Mouse (Mus musculus): ENCODE data around the gene Kcnk2. TPM values are rescaled to one million over a fixed set of nuclear protein-coding genes. Genes with fewer than 3 reads are reported as not detected.

The Kcnk2 gene
- polyA plus RNA-seq, 1 experiment: not detected

DNA sequence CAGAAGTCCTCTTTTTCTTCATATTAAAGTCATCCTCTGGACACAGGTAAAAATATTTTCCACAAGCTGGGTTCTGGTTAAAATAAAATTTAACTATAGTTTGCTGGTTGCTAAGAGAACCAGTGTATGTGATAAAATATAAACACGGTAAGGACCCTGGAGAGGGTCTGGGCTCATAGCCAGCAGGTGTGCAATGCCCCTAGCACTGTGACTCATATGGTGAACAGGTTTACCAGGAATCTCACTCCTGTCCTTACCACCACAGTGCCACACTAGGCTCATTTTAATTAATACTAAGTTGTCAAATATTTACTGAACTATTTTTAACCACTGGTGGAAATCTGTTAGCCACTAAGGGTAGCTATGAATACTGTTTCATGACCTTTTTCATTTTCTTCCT is 48.2 kb downstream of the Kcnk2 start:
- WGBS: 88% methylated on average over 1 of the region's 1 CpGs
- H3K27ac ChIP-seq (ENCODE audit: insufficient read depth, low read depth, low read length): no peak overlapping the region
- H3K4me1 ChIP-seq (ENCODE audit: control insufficient read depth, insufficient read depth, low read length): no peaks in the 10 kb centered on the region
- H3K4me3 ChIP-seq (ENCODE audit: insufficient read depth, low read depth, low read length): no peak overlapping the region
- no peak for TF ChIP-seq POLR2A (IDR thresholded peaks at IDR 0.05; ENCODE audit: insufficient read depth, low read depth, low read length)

DNA sequence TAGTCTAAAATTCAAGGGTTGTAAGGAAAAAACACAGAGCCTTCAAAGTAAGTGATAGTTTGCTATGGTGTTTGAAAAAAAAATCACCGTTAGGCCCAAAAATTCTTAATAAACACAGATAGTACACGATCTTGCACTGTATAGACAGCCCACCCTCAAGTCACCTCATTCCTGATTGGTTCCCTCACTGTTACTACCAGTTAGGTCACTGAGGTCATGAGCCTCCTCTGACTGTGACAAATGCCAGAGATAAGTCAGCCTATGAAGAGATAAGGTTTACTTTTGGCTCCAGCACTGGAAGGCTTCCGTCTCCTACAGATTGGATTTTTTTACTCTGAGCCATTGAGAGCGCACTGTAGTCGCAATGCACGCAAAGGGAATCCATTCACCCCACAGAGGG is 50.3 kb downstream of the Kcnk2 start:
- no peak overlapping the region for H3K4me3 ChIP-seq (ENCODE audit: insufficient read depth, low read depth, low read length)
- H3K4me1 ChIP-seq (ENCODE audit: control insufficient read depth, insufficient read depth, low read length): no peaks in the 10 kb centered on the region
- no peak overlapping the region for H3K27ac ChIP-seq (ENCODE audit: insufficient read depth, low read depth, low read length)
- 96% methylated on average over 6 of the region's 6 CpGs for WGBS
- TF ChIP-seq CTCF (IDR thresholded peaks at IDR 0.05; ENCODE audit: insufficient read depth, low read depth, low read length) (no peak), POLR2A (IDR thresholded peaks at IDR 0.05; ENCODE audit: insufficient read depth, low read depth, low read length) (no peak)

DNA sequence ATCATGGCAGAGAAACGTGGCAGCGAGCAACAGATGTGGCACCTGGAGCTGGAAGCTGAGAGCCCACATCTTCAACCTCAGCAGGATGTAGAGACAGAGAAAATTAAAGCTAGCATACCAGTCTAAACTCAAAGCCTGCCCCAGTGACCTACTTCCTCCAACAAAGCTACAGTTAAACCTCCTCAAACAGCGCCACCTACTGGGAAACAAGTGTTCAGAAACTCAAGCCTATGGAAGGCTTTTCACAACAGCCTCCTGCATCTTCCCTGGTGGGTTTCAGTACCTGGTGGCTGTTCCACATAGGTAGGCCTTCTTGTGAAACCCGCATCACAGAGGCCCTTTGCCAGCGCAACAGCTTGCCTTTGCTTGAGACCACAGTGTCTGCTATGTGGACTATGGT is 52.9 kb downstream of the Kcnk2 start:
- Histone ChIP-seq H3K4me3 (ENCODE audit: insufficient read depth, low read depth, low read length) (no peak overlapping the region), H3K4me1 (ENCODE audit: control insufficient read depth, insufficient read depth, low read length) (peaks cover 3% of the 10 kb centered on the region; the same call in 1 of the 2 replicates), H3K27ac (ENCODE audit: insufficient read depth, low read depth, low read length) (no peak overlapping the region)
- 92% methylated on average over 5 of the region's 5 CpGs for WGBS
- TF ChIP-seq POLR2A (IDR thresholded peaks at IDR 0.05; ENCODE audit: insufficient read depth, low read depth, low read length): no peak
- no peak for TF ChIP-seq CTCF (IDR thresholded peaks at IDR 0.05; ENCODE audit: insufficient read depth, low read depth, low read length)

DNA sequence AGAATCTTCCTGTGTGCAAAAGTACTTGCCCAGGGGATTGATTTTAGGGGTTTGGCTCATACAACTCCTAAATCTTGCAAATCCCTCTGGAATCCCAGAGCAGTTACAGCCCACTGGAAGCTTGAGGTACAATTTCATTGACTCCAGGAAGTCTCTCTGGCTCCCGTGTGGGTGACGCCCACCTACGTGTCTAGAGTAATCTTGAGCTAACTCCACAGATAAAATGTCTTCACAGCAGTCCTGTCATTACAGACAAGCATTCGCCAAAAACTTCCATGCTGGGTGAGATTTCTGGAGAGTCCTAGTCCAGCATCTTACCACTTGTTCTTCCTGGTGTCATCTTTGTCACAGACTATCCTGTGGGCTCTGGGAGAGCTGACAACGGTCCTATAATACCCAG is 56.9 kb downstream of the Kcnk2 start:
- Histone ChIP-seq H3K4me1 (ENCODE audit: control insufficient read depth, insufficient read depth, low read length) (peaks cover 13% of the 10 kb centered on the region), H3K27ac (ENCODE audit: insufficient read depth, low read depth, low read length) (no peak overlapping the region), H3K4me3 (ENCODE audit: insufficient read depth, low read depth, low read length) (no peak overlapping the region)
- 81% methylated on average over 5 of the region's 5 CpGs for WGBS
- TF ChIP-seq CTCF (IDR thresholded peaks at IDR 0.05; ENCODE audit: insufficient read depth, low read depth, low read length): no peak

DNA sequence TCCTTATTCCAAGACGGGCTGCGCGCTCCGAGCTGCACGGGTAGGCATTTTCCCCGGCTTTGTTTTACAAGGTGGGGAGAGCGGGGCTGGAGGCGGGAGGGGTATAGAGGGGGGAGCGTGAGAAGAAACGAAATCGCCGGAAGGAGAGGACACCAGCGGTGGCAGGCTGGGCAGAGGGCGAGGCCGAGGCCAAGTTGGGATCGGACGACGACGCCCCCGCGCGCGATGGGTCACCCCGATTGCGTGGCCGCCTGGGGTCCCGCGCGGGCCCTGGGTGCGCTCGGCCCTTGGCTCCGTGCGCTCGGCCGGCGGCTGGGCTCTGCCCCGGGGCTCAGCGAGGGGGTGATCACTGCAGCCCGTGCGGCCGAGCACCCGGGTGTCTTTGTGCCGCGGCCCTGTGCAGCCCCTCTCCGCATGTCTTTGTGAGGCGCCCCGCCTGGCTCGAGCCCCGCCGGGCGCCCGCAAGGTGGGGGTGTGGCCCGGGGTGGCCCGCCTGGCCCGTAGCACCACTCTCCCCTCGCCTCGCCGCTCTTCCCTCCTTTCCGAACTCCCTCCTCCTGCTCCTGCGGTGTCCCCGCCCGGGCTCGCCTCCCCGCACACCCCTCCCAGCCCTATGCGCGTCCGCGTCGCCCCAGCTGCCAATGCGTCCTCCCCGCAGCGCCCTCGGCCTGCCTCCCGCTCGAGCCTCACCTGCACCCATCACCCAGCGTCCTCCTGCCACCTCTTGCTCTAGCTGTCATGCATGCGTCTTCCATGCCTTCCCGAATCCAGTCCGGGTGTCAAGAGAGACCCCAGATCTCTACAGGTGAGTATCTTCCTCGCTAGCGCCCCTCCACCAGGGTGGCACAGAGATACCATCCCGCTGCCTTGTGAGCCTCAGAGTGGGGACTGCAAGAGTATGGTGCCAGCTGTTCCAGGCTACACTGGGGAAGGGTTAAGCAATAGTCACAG is 58.5 kb downstream of the Kcnk2 start:
- H3K4me1 ChIP-seq (ENCODE audit: control insufficient read depth, insufficient read depth, low read length): peaks cover 13% of the 10 kb centered on the region
- H3K4me3 ChIP-seq (ENCODE audit: insufficient read depth, low read depth, low read length): peak overlapping the region; percentile 78
- TF ChIP-seq POLR2A (IDR thresholded peaks at IDR 0.05; ENCODE audit: insufficient read depth, low read depth, low read length) (no peak), CTCF (IDR thresholded peaks at IDR 0.05; ENCODE audit: insufficient read depth, low read depth, low read length) (no peak)
- 1% methylated on average over 72 of the region's 82 CpGs for WGBS
- no peak overlapping the region for H3K27ac ChIP-seq (ENCODE audit: insufficient read depth, low read depth, low read length)

DNA sequence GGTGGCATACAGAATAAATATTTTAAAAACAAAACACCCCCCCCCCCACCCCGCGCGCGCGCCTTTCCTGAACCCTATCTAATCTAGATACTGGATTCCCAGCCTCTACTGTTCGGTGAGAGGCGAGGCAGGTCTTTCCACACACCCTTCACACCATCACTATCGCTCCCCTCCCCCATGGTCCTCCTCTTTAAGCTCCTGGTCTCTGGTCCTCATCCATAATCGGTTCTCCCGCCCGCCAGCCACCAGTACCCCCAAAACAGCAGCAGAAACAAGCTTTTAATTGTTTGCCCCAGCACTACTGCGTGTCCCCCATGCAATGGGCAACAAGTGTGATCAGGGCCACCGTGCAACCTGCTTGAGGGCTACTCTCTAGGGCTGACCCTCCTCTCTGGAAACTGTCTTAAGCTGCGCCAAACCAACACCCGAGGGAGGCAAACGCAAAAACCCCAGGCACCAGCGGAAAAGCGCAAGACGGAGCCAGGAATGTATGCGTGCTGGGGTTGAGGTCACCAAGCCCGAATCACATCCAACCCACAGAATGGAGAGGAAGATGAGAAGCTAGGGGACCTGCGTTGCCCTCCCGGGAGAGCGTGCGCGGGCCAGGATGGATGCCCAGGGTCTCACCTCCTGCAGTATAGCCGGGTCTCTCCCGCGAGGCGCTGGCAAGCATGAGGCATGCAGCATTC is 59.5 kb downstream of the Kcnk2 start:
- H3K4me1 ChIP-seq (ENCODE audit: control insufficient read depth, insufficient read depth, low read length): peaks cover 13% of the 10 kb centered on the region
- no peak overlapping the region for H3K27ac ChIP-seq (ENCODE audit: insufficient read depth, low read depth, low read length)
- 4% methylated on average over 30 of the region's 30 CpGs for WGBS
- peak overlapping the region; percentile 78 for H3K4me3 ChIP-seq (ENCODE audit: insufficient read depth, low read depth, low read length)
- TF ChIP-seq CTCF (IDR thresholded peaks at IDR 0.05; ENCODE audit: insufficient read depth, low read depth, low read length): no peak
- no peak for TF ChIP-seq POLR2A (IDR thresholded peaks at IDR 0.05; ENCODE audit: insufficient read depth, low read depth, low read length)

DNA sequence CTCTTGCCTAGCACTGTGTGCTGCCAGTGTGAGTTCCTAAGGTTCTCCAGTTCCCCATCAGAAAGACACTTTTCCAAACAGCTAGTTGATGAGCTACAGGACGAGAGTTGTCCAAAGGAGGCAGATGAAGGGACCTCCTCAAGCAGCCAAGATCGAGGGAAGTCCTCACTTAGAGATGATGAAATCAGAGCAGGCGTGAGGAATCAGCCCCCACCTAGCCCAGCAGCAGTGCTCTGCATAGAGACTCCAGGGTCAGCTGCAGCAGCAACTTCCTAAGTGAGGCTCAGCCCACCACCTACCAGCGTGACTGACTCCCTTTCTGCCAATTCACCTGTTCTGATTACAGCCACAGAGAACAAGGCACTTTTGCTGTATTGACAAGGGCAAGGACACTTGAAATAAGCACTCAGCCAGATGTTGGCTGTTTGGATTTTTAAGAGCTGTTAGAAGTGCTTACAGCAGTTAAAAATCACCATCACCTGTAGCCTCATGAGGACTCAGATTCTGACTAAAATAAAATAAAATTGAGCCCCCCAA is 60.6 kb downstream of the Kcnk2 start:
- 50% methylated on average over 4 of the region's 4 CpGs for WGBS
- H3K4me3 ChIP-seq (ENCODE audit: insufficient read depth, low read depth, low read length): no peak overlapping the region
- no peak for TF ChIP-seq CTCF (IDR thresholded peaks at IDR 0.05; ENCODE audit: insufficient read depth, low read depth, low read length)
- no peak for TF ChIP-seq POLR2A (IDR thresholded peaks at IDR 0.05; ENCODE audit: insufficient read depth, low read depth, low read length)
- H3K4me1 ChIP-seq (ENCODE audit: control insufficient read depth, insufficient read depth, low read length): peaks cover 13% of the 10 kb centered on the region
- H3K27ac ChIP-seq (ENCODE audit: insufficient read depth, low read depth, low read length): no peak overlapping the region

DNA sequence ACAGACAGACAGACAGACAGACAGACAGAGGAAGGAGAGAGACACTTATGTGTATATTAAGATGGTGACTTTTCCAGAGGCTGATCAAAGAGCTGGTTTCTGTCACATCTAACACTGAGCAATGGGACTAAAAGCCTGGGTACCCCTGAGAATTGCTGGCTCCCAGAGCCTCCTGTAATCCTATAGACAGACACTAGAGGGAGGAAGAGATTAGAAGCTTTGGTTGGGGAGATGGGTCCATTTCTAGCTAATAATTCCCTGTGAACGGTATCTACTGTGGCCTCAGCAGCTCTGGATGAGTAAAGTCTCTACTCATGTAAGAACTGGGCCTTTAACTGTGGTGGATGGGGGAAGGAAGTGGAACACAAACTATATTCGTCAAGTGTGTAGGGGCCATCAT is 86.2 kb downstream of the Kcnk2 start:
- TF ChIP-seq CTCF (IDR thresholded peaks at IDR 0.05; ENCODE audit: insufficient read depth, low read depth, low read length) (no peak), POLR2A (IDR thresholded peaks at IDR 0.05; ENCODE audit: insufficient read depth, low read depth, low read length) (no peak)
- WGBS: 80% methylated on average over 2 of the region's 2 CpGs
- Histone ChIP-seq H3K4me1 (ENCODE audit: control insufficient read depth, insufficient read depth, low read length) (no peaks in the 10 kb centered on the region), H3K27ac (ENCODE audit: insufficient read depth, low read depth, low read length) (no peak overlapping the region), H3K4me3 (ENCODE audit: insufficient read depth, low read depth, low read length) (no peak overlapping the region)

DNA sequence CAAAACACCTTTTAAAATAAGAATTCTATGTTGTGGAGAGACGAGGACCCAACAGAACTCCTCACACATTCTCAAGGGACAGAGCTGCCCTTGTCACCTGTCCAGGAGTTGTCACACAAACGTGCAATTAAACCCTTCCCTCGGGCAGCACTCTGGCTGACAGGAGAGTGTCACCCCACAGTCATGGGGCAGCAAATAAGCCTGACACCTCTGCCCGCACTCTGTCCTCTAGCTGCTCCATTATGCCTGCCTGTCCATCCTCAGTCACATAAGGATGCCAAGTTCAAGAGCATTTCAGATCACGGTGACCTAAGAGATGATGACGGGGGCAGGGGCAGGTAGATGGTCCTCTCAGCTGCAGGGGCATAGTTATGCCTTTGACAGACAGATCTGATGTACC is 87.6 kb downstream of the Kcnk2 start:
- Histone ChIP-seq H3K27ac (ENCODE audit: insufficient read depth, low read depth, low read length) (no peak overlapping the region), H3K4me3 (ENCODE audit: insufficient read depth, low read depth, low read length) (no peak overlapping the region), H3K4me1 (ENCODE audit: control insufficient read depth, insufficient read depth, low read length) (no peaks in the 10 kb centered on the region)
- TF ChIP-seq CTCF (IDR thresholded peaks at IDR 0.05; ENCODE audit: insufficient read depth, low read depth, low read length) (no peak), POLR2A (IDR thresholded peaks at IDR 0.05; ENCODE audit: insufficient read depth, low read depth, low read length) (no peak)
- 72% methylated on average over 6 of the region's 6 CpGs for WGBS
